9 mouse cellular contexts compared by ENCODE assay signal in genomic region chr1:49809386-49809785, GRCm38 (mm10).
"Had no signal": no experiment of that assay in that cellular context is flagged by ENCODE, and none has a peak within 500 bp of the region (broad histone marks: within the 10 kb centered on the region; RNA-seq: fewer than 3 reads in every experiment).

No protein-coding gene starts in this region.

- H3K4me1 ChIP-seq: limb, embryonic 15.5 days; midbrain, embryonic 12.5 days; stomach, embryonic 15.5 days had no signal

- DNase-seq: lung, adult 18-20 months; right cerebral cortex, postnatal 14 days; thymus, adult 2 months; thymus, postnatal 25 days had no signal

- H3K9ac ChIP-seq: limb, embryonic 15.5 days; liver, embryonic 14.5 days; midbrain, embryonic 12.5 days; stomach, embryonic 15.5 days had no signal

- H3K36me3 ChIP-seq: limb, embryonic 15.5 days; midbrain, embryonic 12.5 days; stomach, embryonic 15.5 days had no signal

- H3K4me2 ChIP-seq: limb, embryonic 15.5 days; midbrain, embryonic 12.5 days; stomach, embryonic 15.5 days had no signal

- H3K4me3 ChIP-seq: limb, embryonic 15.5 days; midbrain, embryonic 12.5 days; stomach, embryonic 15.5 days had no signal

- H3K9me3 ChIP-seq: limb, embryonic 15.5 days; midbrain, embryonic 12.5 days; stomach, embryonic 15.5 days had no signal

- H3K27ac ChIP-seq: kidney, postnatal 0 days; limb, embryonic 15.5 days; liver, embryonic 14.5 days; midbrain, embryonic 12.5 days; stomach, embryonic 15.5 days had no signal

- H3K27me3 ChIP-seq: limb, embryonic 15.5 days; midbrain, embryonic 12.5 days; stomach, embryonic 15.5 days had no signal
